Mouse (Mus musculus) C2C12 (cell line): ENCODE results near the gene Tgfb1.

Experiments
- CTCF ChIP-seq: IDR thresholded peaks from one replicate; pipeline ENCODE4 v1.5.1; 2011; ENCODE audit not compliant: control insufficient read depth, insufficient read depth, insufficient read length
- MYOD1 ChIP-seq: IDR thresholded peaks from one replicate; pipeline ENCODE4 v1.6.1; 2011; ENCODE audit warnings: low read depth; ENCODE audit not compliant: control insufficient read depth, insufficient read length
- MYOG ChIP-seq: IDR thresholded peaks from one replicate; pipeline ENCODE4 v1.6.1; 2011; ENCODE audit not compliant: control insufficient read depth, insufficient read length; ENCODE audit errors: extremely low read depth

- no peak for TF ChIP-seq CTCF
- TF ChIP-seq MYOG: no peak
- no peak for TF ChIP-seq MYOD1
Measured at GRCm38 (mm10) chr7:25639754-25640153, 47.0 kb upstream of the Tgfb1 start.
